21 mouse cellular contexts compared by ENCODE assay signal in the genomic region with DNA sequence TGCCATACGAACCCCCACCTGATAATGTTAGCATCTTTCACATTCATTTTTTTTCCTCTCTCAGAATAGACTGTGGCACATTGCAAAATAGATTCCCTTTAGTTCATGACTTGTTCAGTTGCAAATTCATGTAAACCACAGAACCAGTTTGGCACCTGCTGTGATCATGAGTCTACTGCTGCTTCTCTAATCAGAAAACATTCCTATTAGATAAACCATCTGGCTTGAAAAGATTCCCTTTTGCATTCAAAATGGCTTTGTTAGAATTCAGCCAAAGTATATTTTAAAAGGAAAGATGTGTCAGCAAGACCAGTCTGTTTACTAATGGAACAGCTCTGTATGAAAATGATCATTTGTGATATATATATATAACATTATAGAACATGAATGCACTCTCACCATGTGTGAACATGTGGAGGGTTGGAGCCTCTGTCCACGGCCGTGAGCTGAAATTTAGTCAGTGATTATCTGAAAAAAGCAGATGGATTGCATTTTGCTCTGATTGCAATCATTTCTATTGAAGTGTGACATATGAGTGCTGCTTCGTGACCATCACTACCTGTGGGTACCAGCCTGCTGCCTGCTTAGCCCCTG.
A peak's percentile ranks its signal among the peaks of the same experiment; 100 is the strongest.
DNase-seq lines count a peak whose midpoint lies in the region; ATAC-seq lines count a peak whose summit lies in the region.
"Had no signal": no experiment of that assay in that cellular context is flagged by ENCODE, and none has a peak within 500 bp of the region (broad histone marks: within the 10 kb centered on the region; RNA-seq: fewer than 3 reads in every experiment).

No protein-coding gene starts in this region.

- no peaks in the 10 kb centered on the region for H3K9me3 ChIP-seq in hindbrain, embryonic 14.5 days (ENCODE audit: control insufficient read depth, low read length)
- no peaks in the 10 kb centered on the region for H3K9me3 ChIP-seq in hindbrain, embryonic 12.5 days (replicated peaks)
- no peaks in the 10 kb centered on the region for H3K9me3 ChIP-seq in forebrain, embryonic 15.5 days
- H3K9me3 ChIP-seq: heart, embryonic 15.5 days; kidney, embryonic 15.5 days; limb, embryonic 12.5 days; liver, embryonic 12.5 days; megakaryocyte, embryonic 14.5 days had no signal

- DNase-seq in hindbrain, embryonic 14.5 days (ENCODE audit: low spot score) = no peak
- peak; percentile 72 for DNase-seq in Muller cell, postnatal 12 days (ENCODE audit: inconsistent ontology term)
- peak; percentile 55 for DNase-seq in layer of hippocampus, adult 9-10 months (ENCODE audit: low spot score)
- no peak for DNase-seq in gastrocnemius, adult 18-20 months (ENCODE audit: low spot score)
- DNase-seq in kidney, adult 18-20 months = no peak
- DNase-seq: adrenal gland, postnatal 36 days; cerebellum, adult 8-10 months; gastrocnemius, postnatal 25 days; lung, adult 2 months; right cerebral cortex, postnatal 25 days; thymus, adult 18-20 months; thymus, postnatal 4 days had no signal

- 0 out of 2 replicates have a peak overlapping the region, but pooled peaks have one; percentile 47 for H3K27ac ChIP-seq in hindbrain, embryonic 14.5 days
- no peak overlapping the region for H3K27ac ChIP-seq in hindbrain, embryonic 12.5 days
- no peak overlapping the region for H3K27ac ChIP-seq in forebrain, embryonic 15.5 days (replicated peaks)
- H3K27ac ChIP-seq: heart, embryonic 15.5 days; kidney, embryonic 15.5 days; limb, embryonic 12.5 days; liver, embryonic 12.5 days had no signal

- ATAC-seq in hindbrain, embryonic 14.5 days (ENCODE audit: low FRiP score) = peak; percentile 62; the same call in 1 of the 2 replicates
- ATAC-seq in hindbrain, embryonic 12.5 days (ENCODE audit: low FRiP score) = no peak
- 0 out of 2 replicates have a peak, but pooled peaks have one; percentile 55 for ATAC-seq in forebrain, embryonic 15.5 days (replicated peaks)
- ATAC-seq: intestine, embryonic 16.5 days; liver, embryonic 12.5 days had no signal

- no peaks in the 10 kb centered on the region for H3K4me1 ChIP-seq in hindbrain, embryonic 14.5 days (replicated peaks; ENCODE audit: control insufficient read depth, insufficient read depth, low read length)
- H3K4me1 ChIP-seq in hindbrain, embryonic 12.5 days = no peaks in the 10 kb centered on the region
- no peaks in the 10 kb centered on the region for H3K4me1 ChIP-seq in forebrain, embryonic 15.5 days
- H3K4me1 ChIP-seq: heart, embryonic 15.5 days; kidney, embryonic 15.5 days; limb, embryonic 12.5 days; liver, embryonic 12.5 days; megakaryocyte, embryonic 14.5 days had no signal

- H3K4me3 ChIP-seq in hindbrain, embryonic 14.5 days (replicated peaks; ENCODE audit: low read length) = no peak overlapping the region
- no peak overlapping the region for H3K4me3 ChIP-seq in hindbrain, embryonic 12.5 days
- no peak overlapping the region for H3K4me3 ChIP-seq in forebrain, embryonic 15.5 days
- H3K4me3 ChIP-seq: heart, embryonic 15.5 days; kidney, embryonic 15.5 days; limb, embryonic 12.5 days; liver, embryonic 12.5 days; megakaryocyte, embryonic 14.5 days had no signal

- no peaks in the 10 kb centered on the region for H3K36me3 ChIP-seq in hindbrain, embryonic 14.5 days (replicated peaks; ENCODE audit: control insufficient read depth, insufficient read depth)
- no peaks in the 10 kb centered on the region for H3K36me3 ChIP-seq in hindbrain, embryonic 12.5 days
- no peaks in the 10 kb centered on the region for H3K36me3 ChIP-seq in forebrain, embryonic 15.5 days
- H3K36me3 ChIP-seq: heart, embryonic 15.5 days; kidney, embryonic 15.5 days; limb, embryonic 12.5 days; liver, embryonic 12.5 days had no signal

- no peak overlapping the region for H3K9ac ChIP-seq in hindbrain, embryonic 14.5 days
- H3K9ac ChIP-seq in hindbrain, embryonic 12.5 days = no peak overlapping the region
- no peak overlapping the region for H3K9ac ChIP-seq in forebrain, embryonic 15.5 days (replicated peaks)
- H3K9ac ChIP-seq: heart, embryonic 15.5 days; kidney, embryonic 15.5 days; limb, embryonic 12.5 days; liver, embryonic 12.5 days had no signal

- no peak overlapping the region for H3K4me2 ChIP-seq in hindbrain, embryonic 14.5 days (replicated peaks)
- no peak overlapping the region for H3K4me2 ChIP-seq in hindbrain, embryonic 12.5 days (replicated peaks)
- no peak overlapping the region for H3K4me2 ChIP-seq in forebrain, embryonic 15.5 days (replicated peaks)
- H3K4me2 ChIP-seq: heart, embryonic 15.5 days; kidney, embryonic 15.5 days; limb, embryonic 12.5 days; liver, embryonic 12.5 days had no signal

- H3K27me3 ChIP-seq in hindbrain, embryonic 14.5 days (ENCODE audit: control insufficient read depth, insufficient read depth, low read length) = no peaks in the 10 kb centered on the region
- H3K27me3 ChIP-seq in hindbrain, embryonic 12.5 days = no peaks in the 10 kb centered on the region
- no peaks in the 10 kb centered on the region for H3K27me3 ChIP-seq in forebrain, embryonic 15.5 days
- H3K27me3 ChIP-seq: CH12.LX; heart, embryonic 15.5 days; kidney, embryonic 15.5 days; limb, embryonic 12.5 days; liver, embryonic 12.5 days; megakaryocyte, embryonic 14.5 days had no signal

- WGBS in hindbrain, embryonic 14.5 days = 62% methylated on average over 4 of the region's 4 CpGs
- WGBS in hindbrain, embryonic 12.5 days = 77% methylated on average over 4 of the region's 4 CpGs
- 59% methylated on average over 4 of the region's 4 CpGs for WGBS in forebrain, embryonic 15.5 days

Comparison
In these comparisons a context has a peak if more than half of its experiments do, and no peak if none do; other contexts are left out.
1. DNase-seq: peak in Muller cell, postnatal 12 days (single experiment) and layer of hippocampus, adult 9-10 months (single experiment); none in hindbrain, embryonic 14.5 days (single experiment), gastrocnemius, adult 18-20 months (single experiment) and kidney, adult 18-20 months (single experiment).